Mouse (Mus musculus): Measurements from ENCODE around the gene Adcy2. TPM values are rescaled to one million over a fixed set of nuclear protein-coding genes. Genes with fewer than 3 reads are reported as not detected.

Adcy2 gene
- total RNA-seq, 2 experiments from 2014 or later: 50.0 to 78.7 TPM

- DNase-seq (ENCODE audit: low spot score in 2 of 2): peak in 1 of 2 experiments; percentile 34
Observed at GRCm38 (mm10) chr13:68973143-68973542, 26.2 kb downstream of the Adcy2 start.

DNA sequence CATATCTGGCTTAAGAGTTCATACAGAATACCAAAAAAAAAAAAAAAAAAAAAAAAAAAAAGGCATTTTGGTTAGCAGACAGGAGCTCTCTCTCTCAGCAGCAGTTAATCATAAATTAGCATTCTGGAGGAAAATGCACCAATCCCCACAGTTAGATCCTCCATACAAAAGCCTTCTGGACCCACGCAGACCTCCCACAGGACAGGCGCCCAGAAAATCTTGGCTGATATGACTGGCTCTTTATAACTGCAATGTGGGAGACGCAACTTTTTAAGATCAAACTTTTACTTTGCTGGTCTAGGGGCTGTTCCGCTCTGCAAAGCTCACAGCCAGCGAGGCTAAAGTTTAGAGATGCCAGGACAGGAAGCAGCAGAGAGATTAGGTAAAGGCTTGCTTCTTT, 37.8 kb downstream of the Adcy2 start:
- DNase-seq (ENCODE audit: low spot score in 2 of 2): peak in 1 of 2 experiments; percentile 70

DNA sequence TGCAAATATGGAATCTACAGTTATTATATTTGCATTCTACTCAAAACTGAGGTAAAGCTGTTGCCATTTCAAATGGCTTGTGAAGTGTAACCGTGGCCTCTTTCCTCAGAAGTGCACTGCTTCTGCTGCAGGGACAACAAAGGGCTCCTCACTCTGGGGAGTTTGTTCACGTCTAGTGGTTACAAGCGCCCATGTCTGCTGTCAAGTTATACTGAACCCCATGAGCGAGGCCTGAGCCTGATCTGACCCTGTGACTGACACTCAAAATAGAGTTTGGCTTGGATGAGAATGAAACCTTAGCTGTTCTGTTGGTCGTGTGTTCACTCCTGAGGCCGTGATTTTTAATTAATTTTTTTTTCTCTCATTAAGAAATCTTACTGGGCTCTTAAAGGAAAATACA, 38.8 kb downstream of the Adcy2 start:
- no peak for DNase-seq (ENCODE audit: low spot score in 2 of 2)

DNA sequence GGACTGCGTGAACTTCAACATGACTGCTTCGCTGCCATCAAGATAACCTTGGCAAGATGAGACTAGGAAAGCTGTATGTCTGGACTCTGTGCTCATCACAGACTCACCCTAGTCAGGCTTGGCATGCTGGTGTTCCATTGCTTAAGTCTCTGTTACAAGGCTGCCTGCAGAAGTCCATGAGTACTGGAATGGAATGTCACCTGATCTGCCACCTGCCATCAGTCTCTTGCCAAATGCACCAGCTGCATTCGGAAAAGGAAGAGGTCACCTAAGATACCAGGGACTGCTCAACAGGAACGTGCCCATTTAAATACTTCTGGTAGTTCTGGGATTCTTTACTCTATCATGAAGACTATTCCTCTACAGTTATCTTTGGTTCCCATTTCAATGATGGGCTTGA, 39.9 kb downstream of the Adcy2 start:
- no peak for DNase-seq (ENCODE audit: low spot score in 2 of 2)

GRCm38 (mm10) chr13:68942735-68943134, 56.6 kb downstream of the Adcy2 start:
- no peak for DNase-seq (ENCODE audit: low spot score in 2 of 2)

GRCm38 (mm10) chr13:68941429-68941828, 57.9 kb downstream of the Adcy2 start:
- DNase-seq (ENCODE audit: low spot score in 2 of 2): no peak

GRCm38 (mm10) chr13:68932283-68932647, 67.1 kb downstream of the Adcy2 start:
- no peak for DNase-seq (ENCODE audit: low spot score in 2 of 2)

DNA sequence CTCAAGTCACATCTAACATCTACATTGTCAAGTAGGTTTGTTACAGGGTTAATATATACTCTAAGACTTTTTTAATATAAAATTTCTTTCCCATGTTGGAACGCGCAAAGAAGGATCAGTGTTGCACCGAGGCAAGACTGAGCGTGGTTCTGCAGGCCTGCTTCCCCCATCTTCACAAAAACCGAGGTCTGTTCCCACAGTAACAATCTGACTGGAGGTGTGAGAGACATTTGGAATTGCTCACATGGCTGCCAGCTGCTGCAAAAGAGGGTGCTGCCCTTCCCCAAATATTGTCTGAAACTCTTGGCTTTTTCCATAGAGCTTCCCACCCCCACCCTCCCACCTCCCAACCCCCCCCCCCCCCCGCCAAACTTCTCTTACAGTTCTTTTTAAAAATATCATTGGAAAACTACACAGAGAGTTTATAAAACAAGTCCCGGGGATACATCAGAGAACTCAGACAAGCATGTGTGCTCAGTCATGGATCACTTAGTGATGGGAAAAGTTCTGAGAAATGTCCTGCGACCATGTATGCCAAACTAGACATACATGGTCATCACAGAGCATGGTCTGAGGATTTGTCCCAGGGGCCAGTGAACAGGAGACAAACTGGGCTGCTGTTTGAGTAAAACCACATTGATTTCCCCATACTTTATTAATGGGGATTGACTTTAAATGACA, 67.6 kb downstream of the Adcy2 start:
- peak; percentile 20 to 50 for DNase-seq (ENCODE audit: low spot score in 2 of 2)

GRCm38 (mm10) chr13:68928469-68928868, 70.9 kb downstream of the Adcy2 start:
- DNase-seq (ENCODE audit: low spot score in 2 of 2): no peak

DNA sequence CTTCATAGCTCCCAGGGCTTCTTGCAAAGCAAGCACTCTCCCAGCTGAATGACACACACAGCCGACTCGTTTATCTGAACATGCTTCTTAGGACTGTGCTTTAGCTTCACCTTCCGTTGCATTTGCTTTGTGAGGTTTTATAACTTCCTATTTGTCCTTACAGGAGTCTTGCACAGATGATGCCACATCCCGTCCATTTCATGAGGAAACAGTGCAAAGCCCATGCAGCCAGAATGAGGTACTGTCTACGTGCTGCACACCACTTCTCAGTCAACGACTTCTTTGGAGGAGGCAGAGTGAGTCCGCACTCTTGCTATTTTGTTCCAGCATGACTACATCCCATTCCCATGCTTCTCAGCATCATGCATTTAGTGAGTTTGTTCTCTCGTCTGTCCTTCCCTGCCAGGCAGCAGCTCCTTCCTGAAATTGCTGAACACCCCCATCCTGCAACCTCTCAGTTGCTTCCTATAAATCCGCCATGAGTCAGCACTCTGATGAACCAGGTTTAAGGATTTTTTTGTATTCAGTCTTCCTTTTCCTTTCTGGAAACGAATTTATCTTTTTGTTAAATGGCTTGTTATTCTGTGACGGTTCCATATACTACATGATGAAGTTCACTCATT, 85.6 kb downstream of the Adcy2 start:
- DNase-seq (ENCODE audit: low spot score in 2 of 2): no peak

DNA sequence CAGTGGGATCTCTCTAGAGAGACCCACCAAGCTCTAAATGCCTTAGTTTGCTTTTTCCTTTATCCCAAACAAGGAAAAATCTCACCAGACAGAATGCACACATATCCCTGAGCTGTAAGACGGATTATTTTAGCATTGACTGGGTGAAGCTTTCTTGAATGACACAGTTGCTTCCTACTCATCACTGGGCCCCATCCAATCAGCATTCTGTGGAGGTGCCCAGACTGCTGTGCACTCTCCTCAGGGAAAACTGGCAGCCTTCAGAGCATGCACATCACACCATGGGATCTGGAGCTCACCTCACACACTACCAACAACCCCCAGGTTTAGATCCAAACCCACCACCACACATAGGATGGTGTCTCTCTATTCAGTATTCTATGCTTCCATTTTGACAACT, 92.7 kb downstream of the Adcy2 start:
- DNase-seq (ENCODE audit: low spot score in 2 of 2): no peak

- no peak for DNase-seq (ENCODE audit: low spot score in 2 of 2)
Observed at GRCm38 (mm10) chr13:68902708-68903107, 96.6 kb downstream of the Adcy2 start.

DNA sequence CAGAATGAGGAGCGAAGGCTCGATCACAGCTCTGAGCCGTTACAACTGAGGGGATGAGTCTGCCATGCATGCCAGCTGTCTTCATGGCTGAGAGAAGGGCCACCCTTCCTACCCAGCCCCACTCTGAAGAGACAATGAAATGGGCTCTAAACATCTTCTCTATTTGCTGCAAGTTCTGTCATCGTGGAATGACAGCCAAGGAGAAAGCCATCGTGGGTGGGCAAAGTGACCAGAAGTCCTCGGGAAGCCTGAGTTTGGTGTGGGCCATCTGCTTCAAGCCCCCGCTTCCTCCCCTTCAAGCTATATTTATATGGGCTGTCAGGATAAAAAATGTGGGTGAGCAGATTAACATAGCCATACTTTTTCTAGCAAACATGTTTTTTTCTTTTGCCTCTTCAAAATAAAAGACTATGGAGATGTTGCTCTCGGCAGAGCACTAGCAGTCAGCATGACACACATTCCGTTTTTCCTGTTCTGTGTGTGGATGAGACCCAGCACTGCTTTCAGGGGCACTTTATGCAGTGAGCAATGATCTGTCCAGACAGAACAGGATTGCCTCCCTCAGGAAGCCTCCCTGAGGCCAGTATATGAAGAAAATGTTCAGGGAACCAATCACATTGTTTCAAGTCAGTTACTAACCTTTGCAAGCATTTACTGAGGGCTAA, 109.3 kb downstream of the Adcy2 start:
- peak in 1 of 2 experiments; percentile 34 for DNase-seq (ENCODE audit: low spot score in 2 of 2)

DNA sequence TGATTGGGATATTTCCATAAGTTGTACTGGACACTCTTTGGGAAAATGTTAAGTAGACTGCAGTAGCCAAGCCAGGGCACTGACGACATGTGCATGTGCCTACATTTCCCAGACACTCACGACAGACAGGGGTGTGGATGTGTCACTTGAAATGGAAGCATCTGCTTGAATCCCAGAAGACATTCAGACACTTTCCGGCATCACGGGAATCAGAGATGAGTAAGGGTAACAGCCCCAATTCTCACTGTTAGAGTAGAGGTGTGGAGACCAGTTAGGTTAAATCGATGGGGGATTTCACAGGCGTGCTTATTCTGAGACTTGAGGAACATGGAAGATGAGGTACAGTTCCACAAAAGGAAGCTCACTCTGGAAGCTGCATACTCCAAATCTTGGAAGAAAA, 130.6 kb downstream of the Adcy2 start:
- DNase-seq (ENCODE audit: low spot score in 2 of 2): no peak

DNA sequence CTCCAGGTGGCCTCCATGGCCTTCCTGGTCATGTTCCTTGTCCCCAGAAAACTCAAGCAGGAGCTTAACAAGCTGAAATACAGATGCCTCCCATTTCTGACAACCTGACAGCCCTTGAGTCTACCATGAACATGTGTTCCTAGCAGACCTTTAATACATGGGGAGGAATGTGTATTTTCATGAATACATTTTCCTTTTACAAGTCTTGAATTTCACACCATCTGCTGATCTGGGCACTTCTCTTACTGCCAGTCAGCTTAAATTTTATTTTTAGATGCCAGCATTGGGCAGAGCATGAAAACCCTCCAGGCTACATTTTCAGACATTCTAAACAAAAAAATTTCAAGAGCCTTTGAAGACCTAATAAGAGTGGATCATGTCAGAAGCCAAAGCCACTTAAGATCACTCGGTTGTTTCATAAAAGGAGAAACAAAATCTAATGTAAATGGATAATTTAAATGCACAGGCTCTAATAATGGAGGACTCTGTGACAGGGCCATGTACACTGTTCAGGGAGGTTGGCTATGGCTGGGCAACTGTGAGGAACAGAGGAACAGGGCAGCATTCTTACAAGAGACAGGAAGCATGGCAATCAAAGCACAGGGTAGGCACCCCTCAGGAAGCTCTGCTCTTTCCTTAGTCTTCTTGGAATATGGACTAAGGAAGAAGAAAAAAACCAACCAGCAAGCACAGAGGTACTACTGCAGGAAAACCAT, 131.2 kb downstream of the Adcy2 start:
- peak in 1 of 2 experiments; percentile 22 for DNase-seq (ENCODE audit: low spot score in 2 of 2)

DNA sequence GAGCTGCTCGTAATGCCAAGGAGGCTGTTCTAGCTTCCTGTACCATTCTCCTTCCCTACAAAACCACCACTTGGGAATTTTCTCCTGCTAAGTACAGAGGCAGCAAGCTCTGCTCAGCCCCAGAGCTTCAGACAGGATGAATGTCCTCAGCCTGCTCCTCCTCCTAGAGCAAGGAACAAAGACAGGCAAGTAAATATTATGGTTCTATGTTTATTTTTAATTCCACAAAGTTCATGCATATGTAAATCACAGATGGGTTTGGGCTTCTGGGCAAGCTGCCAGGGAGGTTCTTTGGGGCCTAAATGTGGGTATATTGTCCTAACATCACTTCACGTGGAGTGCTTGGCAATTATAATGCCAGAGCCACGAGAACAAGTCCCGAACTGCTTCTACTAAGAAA, 139.3 kb downstream of the Adcy2 start:
- DNase-seq (ENCODE audit: low spot score in 2 of 2): peak in 1 of 2 experiments; percentile 38

- DNase-seq (ENCODE audit: low spot score in 2 of 2): no peak
Observed at GRCm38 (mm10) chr13:68848265-68848664, 151.1 kb downstream of the Adcy2 start.

GRCm38 (mm10) chr13:68839517-68839916, 159.8 kb downstream of the Adcy2 start:
- DNase-seq (ENCODE audit: low spot score in 2 of 2): peak in 1 of 2 experiments; percentile 39

DNA sequence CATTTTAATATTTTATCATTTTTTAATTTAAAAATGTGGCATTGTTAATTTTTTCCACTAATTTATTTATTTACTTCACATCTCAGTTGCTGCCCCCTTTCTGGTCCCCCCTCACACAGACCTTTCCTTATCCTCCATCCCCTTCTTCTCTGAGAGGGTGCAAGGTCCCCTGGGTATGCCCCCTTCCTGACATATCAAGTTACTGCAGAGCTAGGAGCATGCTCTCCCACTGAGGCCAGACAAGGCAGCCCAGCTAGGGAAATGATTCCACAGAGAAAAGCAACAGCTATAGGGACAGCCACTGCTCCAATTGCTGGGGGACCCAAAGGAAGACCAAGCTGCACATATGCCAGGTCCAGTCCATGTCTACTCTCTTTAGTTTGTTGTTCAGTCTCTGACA, 163.2 kb downstream of the Adcy2 start:
- no peak for DNase-seq (ENCODE audit: low spot score in 2 of 2)

- DNase-seq (ENCODE audit: low spot score in 2 of 2): no peak
Observed at GRCm38 (mm10) chr13:68835424-68836045, 163.8 kb downstream of the Adcy2 start.

DNA sequence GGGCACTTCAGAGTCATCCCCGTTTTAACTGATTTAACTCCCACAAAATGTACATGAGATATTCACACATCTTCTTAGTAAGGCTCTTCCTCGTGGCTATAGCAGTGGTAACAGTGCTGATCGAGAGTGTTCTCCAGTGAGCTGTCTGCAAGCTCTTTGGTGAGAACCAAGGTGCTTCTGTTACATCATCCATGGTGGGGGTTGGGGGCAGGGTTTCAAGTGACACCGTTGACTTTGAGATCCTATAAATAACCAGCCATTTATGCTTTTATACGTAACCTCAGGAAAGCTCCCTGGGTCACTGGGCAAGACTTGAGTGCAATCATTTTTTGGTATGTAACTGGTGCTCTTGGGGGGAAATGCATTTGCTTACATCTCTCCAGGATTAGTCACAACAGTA, 167.2 kb downstream of the Adcy2 start:
- no peak for DNase-seq (ENCODE audit: low spot score in 2 of 2)

Measured in layer of hippocampus, postnatal 14 days (tissue).